Mouse (Mus musculus): ENCODE results near the gene Ssr2. TPM values are rescaled to one million over a fixed set of nuclear protein-coding genes. Genes with fewer than 3 reads are reported as not detected.
A peak's percentile ranks its signal among the peaks of the same experiment; 100 is the strongest.

The Ssr2 gene
- total RNA-seq, 2 experiments from 2014 or later: 114 to 121 TPM

- DNase-seq: peak; percentile 70
Observed at GRCm38 (mm10) chr3:88621537-88622112, 45.9 kb downstream of the Ssr2 start.

GRCm38 (mm10) chr3:88622113-88622940, 46.7 kb downstream of the Ssr2 start:
- DNase-seq: peak; percentile 76
- intact Hi-C loops (cut with DNase I): no loop called here

More at GRCm38 (mm10) chr3:88621537-88622112, 45.9 kb downstream of the Ssr2 start:
- intact Hi-C loops (cut with DNase I): no loop called here

- DNase-seq: peak; percentile 64
- intact Hi-C loops (cut with DNase I): no loop called here
Observed at GRCm38 (mm10) chr3:88622941-88623345, 47.3 kb downstream of the Ssr2 start.

- peak; percentile 51 for DNase-seq
- intact Hi-C loops (cut with DNase I): no loop called here
Observed at GRCm38 (mm10) chr3:88623346-88624135, 47.9 kb downstream of the Ssr2 start.

GRCm38 (mm10) chr3:88624324-88624723, 48.6 kb downstream of the Ssr2 start:
- DNase-seq: peak; percentile 89
- intact Hi-C loops (cut with DNase I): no loop called here

GRCm38 (mm10) chr3:88624951-88625350, 49.3 kb downstream of the Ssr2 start:
- no peak for DNase-seq
- intact Hi-C loops (cut with DNase I): no loop called here

GRCm38 (mm10) chr3:88625531-88625930, 49.9 kb downstream of the Ssr2 start:
- no peak for DNase-seq
- intact Hi-C loops (cut with DNase I): no loop called here

- intact Hi-C loops (cut with DNase I): no loop called here
- no peak for DNase-seq
Observed at GRCm38 (mm10) chr3:88626316-88626715, 50.6 kb downstream of the Ssr2 start.

GRCm38 (mm10) chr3:88627114-88627513, 51.4 kb downstream of the Ssr2 start:
- intact Hi-C loops (cut with DNase I): no loop called here
- DNase-seq: no peak

- DNase-seq: no peak
- intact Hi-C loops (cut with DNase I): no loop called here
Observed at GRCm38 (mm10) chr3:88627535-88627934, 51.9 kb downstream of the Ssr2 start.

- DNase-seq: no peak
- intact Hi-C loops (cut with DNase I): no loop called here
Observed at GRCm38 (mm10) chr3:88628766-88629165, 53.1 kb downstream of the Ssr2 start.

GRCm38 (mm10) chr3:88629244-88629643, 53.6 kb downstream of the Ssr2 start:
- no peak for DNase-seq
- intact Hi-C loops (cut with DNase I): no loop called here

GRCm38 (mm10) chr3:88630018-88630417, 54.3 kb downstream of the Ssr2 start:
- intact Hi-C loops (cut with DNase I): no loop called here
- DNase-seq: no peak

GRCm38 (mm10) chr3:88630849-88631341, 55.2 kb downstream of the Ssr2 start:
- intact Hi-C loops (cut with DNase I): no loop called here
- DNase-seq: no peak

GRCm38 (mm10) chr3:88631921-88632587, 56.4 kb downstream of the Ssr2 start:
- DNase-seq: peak; percentile 22
- intact Hi-C loops (cut with DNase I): no loop called here

- intact Hi-C loops (cut with DNase I): no loop called here
- no peak for DNase-seq
Observed at GRCm38 (mm10) chr3:88633056-88633455, 57.4 kb downstream of the Ssr2 start.

GRCm38 (mm10) chr3:88635506-88636275, 60.0 kb downstream of the Ssr2 start:
- intact Hi-C loops (cut with DNase I): no loop called here
- no peak for DNase-seq

- no peak for DNase-seq
- intact Hi-C loops (cut with DNase I): no loop called here
Observed at GRCm38 (mm10) chr3:88636555-88636986, 60.9 kb downstream of the Ssr2 start.

GRCm38 (mm10) chr3:88637134-88637533, 61.5 kb downstream of the Ssr2 start:
- intact Hi-C loops (cut with DNase I): no loop called here

More at GRCm38 (mm10) chr3:88637134-88637533, 61.5 kb downstream of the Ssr2 start:
- no peak for DNase-seq

All from left cerebral cortex, postnatal 4 days (tissue).